Mouse (Mus musculus) cerebral cortex, adult 2 months (tissue): ENCODE data around the gene H2-M9.

Experiments
- WGBS: fragments of 180-500 bp; shearing (Covaris S2); methylation state at CpG from one replicate; pipeline ENCODE4 v1.1.7; 2018; 5-methylcytosine and 5-hydroxymethylcytosine counted together

Gene H2-M9

DNA sequence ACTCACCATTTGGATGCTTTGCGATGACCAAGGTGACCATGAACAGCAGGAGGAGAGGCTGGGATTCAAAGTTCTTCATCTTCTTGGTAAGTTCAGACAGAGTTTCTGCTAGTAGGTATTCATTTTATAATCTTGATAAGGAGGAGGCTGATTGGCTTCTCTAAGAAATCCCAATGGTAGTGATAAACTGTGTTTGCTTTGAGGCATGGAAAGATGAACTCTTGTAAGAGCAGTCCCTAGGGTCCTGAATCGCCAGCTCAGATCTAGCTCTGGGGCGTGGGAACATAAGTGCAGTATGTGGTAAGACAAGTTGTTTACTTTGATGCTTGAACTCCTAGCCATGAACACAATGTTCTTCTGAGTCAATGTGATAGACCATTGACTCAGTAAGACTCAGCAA is at the start of gene H2-M9:
H2-M9 (minus strand) TSS at position 101 of the 400 bp plus-strand sequence.
- 89% methylated on average over 3 of the region's 3 CpGs for WGBS

DNA sequence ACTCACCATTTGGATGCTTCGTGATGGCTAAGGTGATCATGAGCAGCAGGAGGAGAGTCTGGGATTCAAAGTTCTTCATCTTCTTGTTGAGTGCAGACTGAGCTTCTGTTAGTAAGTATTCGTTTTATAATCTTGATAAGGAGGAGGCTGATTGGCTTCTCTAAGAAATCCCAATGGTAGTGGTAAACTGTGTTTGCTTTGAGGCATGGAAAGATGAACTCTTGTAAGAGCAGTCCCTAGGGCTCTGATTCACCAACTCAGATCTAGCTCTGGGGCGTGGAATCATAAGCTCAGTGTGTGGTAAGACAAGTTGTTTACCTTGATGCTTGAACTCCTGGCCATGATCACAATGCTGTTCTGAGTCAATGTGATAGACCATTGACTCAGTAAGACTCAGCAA is 29.7 kb upstream of the H2-M9 start, which contains the start of gene H2-M1:
H2-M1 (minus strand) TSS at position 101 of the 400 bp plus-strand sequence.
- WGBS: 78% methylated on average over 3 of the region's 3 CpGs
